Mouse (Mus musculus) liver, adult 2 months (tissue): ENCODE data around the gene Fam83f. TPM values are rescaled to one million over a fixed set of nuclear protein-coding genes. Genes with fewer than 3 reads are reported as not detected.
A peak's percentile ranks its signal among the peaks of the same experiment; 100 is the strongest.

Source experiments
- DNase-seq: peaks from one replicate; pipeline ENCODE4 v3.0.0-alpha.2; 2011; ENCODE audit warnings: low read depth, low spot score; ENCODE audit errors: extremely low read depth
- H3K27ac ChIP-seq: fragments of 200-500 bp; replicated peaks from 2 replicates; pipeline ENCODE4 v1.5.1; 2012; ENCODE audit warnings: low read depth, mild to moderate bottlenecking, control low read depth, inconsistent platforms, low read length; ENCODE audit not compliant: insufficient read depth
- H3K27me3 ChIP-seq: fragments of 200-500 bp; 2 replicates; pipeline ENCODE4 v1.6.1; 2012; ENCODE audit warnings: mild to moderate bottlenecking, moderate library complexity, low read length, inconsistent platforms; ENCODE audit not compliant: control insufficient read depth, insufficient read depth
- H3K36me3 ChIP-seq: fragments of 200-500 bp; 2 replicates; pipeline ENCODE4 v1.6.1; 2012; ENCODE audit warnings: low read length, inconsistent platforms; ENCODE audit not compliant: control insufficient read depth, insufficient read depth
- H3K4me1 ChIP-seq: fragments of 200-500 bp; 2 replicates; pipeline ENCODE4 v1.6.1; 2011; ENCODE audit warnings: low read length; ENCODE audit not compliant: control insufficient read depth, insufficient read depth
- H3K4me3 ChIP-seq: fragments of 200-500 bp; 2 replicates; pipeline ENCODE4 v1.5.1; 2011; ENCODE audit warnings: low read depth, mild to moderate bottlenecking, control low read depth, low read length, moderate library complexity; ENCODE audit not compliant: insufficient read depth
- H3K79me2 ChIP-seq: fragments of 200-500 bp; 2 replicates; pipeline ENCODE4 v1.6.1; 2012; ENCODE audit warnings: inconsistent platforms, mild to moderate bottlenecking, low read length, moderate library complexity; ENCODE audit not compliant: control insufficient read depth, insufficient read depth
- H3K9ac ChIP-seq: fragments of 200-500 bp; 2 replicates; pipeline ENCODE4 v1.6.1; 2012; ENCODE audit warnings: low read depth, mild to moderate bottlenecking, control low read depth, inconsistent platforms, low read length
- CTCF ChIP-seq: fragments of 200-500 bp; IDR thresholded peaks from 2 replicates; pipeline ENCODE4 v1.5.1; 2011; ENCODE audit warnings: low read depth, low read length, control low read depth
- POLR2A ChIP-seq: fragments of 200-500 bp; IDR thresholded peaks from 2 replicates; pipeline ENCODE4 v1.6.1; 2011; ENCODE audit warnings: low read length, control low read depth; ENCODE audit not compliant: insufficient read depth; ENCODE audit errors: extremely low read depth
- WGBS: fragments of 180-500 bp; shearing (Covaris S2); methylation state at CpG from one replicate; pipeline ENCODE4 v1.1.7; 2018; 5-methylcytosine and 5-hydroxymethylcytosine counted together
- polyA plus RNA-seq: library from polyadenylated mRNA; depleted of rRNA; stranded (reverse); fragments of >200 nt; gene quantifications from 2 replicates; pipeline ENCODE4 v1.2.3, GENCODE M21; 2012
- total RNA-seq: library from RNA; depleted of rRNA; stranded (reverse); fragments of >200 nt; gene quantifications from 2 replicates; pipeline ENCODE4 v1.2.3, GENCODE M21; 2014

The Fam83f gene
- total and polyA plus RNA-seq, 2 experiments = 0.28 to 1.0 TPM

GRCm38 (mm10) chr15:80705828-80706549 lies 34.3 kb downstream of the Fam83f start:
- TF ChIP-seq POLR2A (no peak), CTCF (peak; percentile 80)
- Histone ChIP-seq H3K4me3 (peak overlapping the region; percentile 16; the same call in 1 of the 2 replicates), H3K27me3 (no peaks in the 10 kb centered on the region), H3K4me1 (peaks cover 9% of the 10 kb centered on the region), H3K9ac (peak overlapping the region; percentile 20; the same call in 1 of the 2 replicates), H3K36me3 (no peaks in the 10 kb centered on the region), H3K79me2 (no peaks in the 10 kb centered on the region), H3K27ac (no peak overlapping the region)
- DNase-seq = peak; percentile 72
- WGBS = 28% methylated on average over 18 of the region's 18 CpGs

- H3K27ac ChIP-seq = 0 out of 2 replicates have a peak overlapping the region, but pooled peaks have one; percentile 9
- peaks cover 9% of the 10 kb centered on the region for H3K4me1 ChIP-seq
- H3K36me3 ChIP-seq = no peaks in the 10 kb centered on the region
- no peak for TF ChIP-seq POLR2A
- TF ChIP-seq CTCF = no peak
- DNase-seq = no peak
- WGBS = 2% methylated on average over 11 of the region's 11 CpGs
- peak overlapping the region; percentile 20; the same call in 1 of the 2 replicates for H3K9ac ChIP-seq
- H3K4me3 ChIP-seq = no peak overlapping the region
- peaks cover 5% of the 10 kb centered on the region for H3K79me2 ChIP-seq
- H3K27me3 ChIP-seq = no peaks in the 10 kb centered on the region
These were observed 34.9 kb downstream of the Fam83f start for GRCm38 (mm10) chr15:80706596-80706995.

- 19% methylated on average over 8 of the region's 8 CpGs for WGBS
- peak; percentile 89 for DNase-seq
- no peak overlapping the region for H3K4me3 ChIP-seq
These were observed 35.4 kb downstream of the Fam83f start for GRCm38 (mm10) chr15:80707088-80707487.

GRCm38 (mm10) chr15:80709593-80709992 lies 37.9 kb downstream of the Fam83f start:
- no peak overlapping the region for H3K9ac ChIP-seq
- no peak overlapping the region for H3K4me3 ChIP-seq
- TF ChIP-seq POLR2A (no peak), CTCF (peak; percentile 37; the same call in 1 of the 2 replicates)
- no peaks in the 10 kb centered on the region for H3K36me3 ChIP-seq
- peaks cover 17% of the 10 kb centered on the region for H3K4me1 ChIP-seq
- no peaks in the 10 kb centered on the region for H3K27me3 ChIP-seq
- WGBS = 16% methylated on average over 6 of the region's 6 CpGs
- peaks cover 17% of the 10 kb centered on the region for H3K79me2 ChIP-seq
- DNase-seq = peak; percentile 89
- H3K27ac ChIP-seq = peak overlapping the region; percentile 54

More at GRCm38 (mm10) chr15:80707088-80707487, 35.4 kb downstream of the Fam83f start:
- H3K9ac ChIP-seq = no peak overlapping the region
- no peaks in the 10 kb centered on the region for H3K27me3 ChIP-seq
- TF ChIP-seq CTCF (no peak), POLR2A (no peak)
- H3K4me1 ChIP-seq = peaks cover 9% of the 10 kb centered on the region
- no peak overlapping the region for H3K27ac ChIP-seq
- H3K79me2 ChIP-seq = peaks cover 9% of the 10 kb centered on the region
- no peaks in the 10 kb centered on the region for H3K36me3 ChIP-seq

- H3K9ac ChIP-seq = no peak overlapping the region
- WGBS = 13% methylated on average over 5 of the region's 5 CpGs
These were observed 38.6 kb downstream of the Fam83f start for GRCm38 (mm10) chr15:80710257-80710607.

More at GRCm38 (mm10) chr15:80710257-80710607, 38.6 kb downstream of the Fam83f start:
- Histone ChIP-seq H3K27me3 (no peaks in the 10 kb centered on the region), H3K4me1 (peaks cover 17% of the 10 kb centered on the region), H3K36me3 (no peaks in the 10 kb centered on the region), H3K4me3 (no peak overlapping the region), H3K27ac (peak overlapping the region; percentile 95; the same call in 1 of the 2 replicates), H3K79me2 (peaks cover 17% of the 10 kb centered on the region)
- TF ChIP-seq CTCF = no peak
- no peak for TF ChIP-seq POLR2A
- DNase-seq = no peak
